Mouse (Mus musculus) layer of hippocampus, postnatal 14 days (tissue): ENCODE results near the gene Ccdc159. TPM values are rescaled to one million over a fixed set of nuclear protein-coding genes. Genes with fewer than 3 reads are reported as not detected.

ENCODE experiments used
- DNase-seq, 2 experiments: peaks; one replicate each; pipeline ENCODE4 v3.0.0; 2021 to 2022; ENCODE audit warnings: low spot score in 2 of 2, mixed read lengths in 1 of 2
- total RNA-seq, 2 experiments: library from RNA; stranded (reverse); gene quantifications; 2 replicates each; pipeline ENCODE4 v1.2.3; 2021

Gene Ccdc159
- total RNA-seq, 2 experiments from 2014 or later: 13.8 to 14.2 TPM

- DNase-seq: no peak
Measured at GRCm38 (mm10) chr9:21932445-21933137, 5.3 kb downstream of the Ccdc159 start.

- no peak for DNase-seq
Measured at GRCm38 (mm10) chr9:21934021-21934420, 6.8 kb downstream of the Ccdc159 start.

- no peak for DNase-seq
Measured at GRCm38 (mm10) chr9:21935466-21936131, 8.3 kb downstream of the Ccdc159 start.

DNA sequence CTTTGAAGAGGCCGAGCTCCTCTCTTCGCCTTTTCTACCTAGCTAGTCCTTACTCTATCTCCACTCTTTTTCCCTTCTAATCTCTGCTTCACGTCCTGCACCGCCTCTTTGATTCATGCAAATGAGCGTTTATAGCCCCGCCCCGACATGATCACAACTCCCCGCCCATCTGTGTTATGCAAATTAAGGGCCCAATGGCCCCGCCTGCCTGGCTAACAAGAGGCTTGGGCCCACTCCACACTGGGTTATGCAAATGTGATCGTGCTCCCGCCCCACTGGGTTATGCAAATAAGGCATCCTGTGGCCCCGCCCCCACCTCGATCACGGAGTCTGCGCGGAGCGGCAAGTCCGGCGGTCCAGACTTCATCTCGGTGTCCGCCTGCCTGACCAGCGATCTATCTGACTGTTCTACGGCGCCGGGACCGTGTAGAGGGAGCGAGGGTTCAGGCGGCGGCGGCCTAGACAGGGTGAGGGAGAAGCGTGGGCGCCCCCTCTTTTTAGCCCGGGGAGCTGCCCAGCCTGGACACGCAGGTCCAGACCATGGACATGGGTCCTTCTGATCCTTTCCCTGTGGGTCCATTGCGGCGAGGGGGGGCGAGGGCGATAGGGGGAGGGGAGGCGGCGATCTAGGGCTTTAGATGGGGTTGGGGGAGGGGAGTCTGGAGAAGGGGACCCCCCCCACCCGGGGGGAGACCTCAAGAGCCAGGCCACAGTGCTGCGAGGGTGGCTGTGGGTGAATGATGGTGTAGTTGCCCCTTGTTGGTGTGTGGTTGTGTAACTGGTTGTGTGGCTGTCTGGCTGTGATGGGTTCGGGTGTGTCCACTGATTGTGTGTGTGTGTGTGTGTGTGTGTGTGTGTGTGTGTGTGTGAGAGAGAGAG lies 9.7 kb downstream of the Ccdc159 start, which contains the start of gene Plppr2:
TSS of gene Plppr2 (plus strand) at position 342 of the 879 bp plus-strand sequence.
- peak; percentile 96 to 99 for DNase-seq

GRCm38 (mm10) chr9:21937711-21938175 lies 10.5 kb downstream of the Ccdc159 start:
- peak in 1 of 2 experiments; percentile 57 for DNase-seq

GRCm38 (mm10) chr9:21938234-21938855 lies 11.1 kb downstream of the Ccdc159 start:
- no peak for DNase-seq

- no peak for DNase-seq
Measured at GRCm38 (mm10) chr9:21943046-21943445, 15.8 kb downstream of the Ccdc159 start.

DNA sequence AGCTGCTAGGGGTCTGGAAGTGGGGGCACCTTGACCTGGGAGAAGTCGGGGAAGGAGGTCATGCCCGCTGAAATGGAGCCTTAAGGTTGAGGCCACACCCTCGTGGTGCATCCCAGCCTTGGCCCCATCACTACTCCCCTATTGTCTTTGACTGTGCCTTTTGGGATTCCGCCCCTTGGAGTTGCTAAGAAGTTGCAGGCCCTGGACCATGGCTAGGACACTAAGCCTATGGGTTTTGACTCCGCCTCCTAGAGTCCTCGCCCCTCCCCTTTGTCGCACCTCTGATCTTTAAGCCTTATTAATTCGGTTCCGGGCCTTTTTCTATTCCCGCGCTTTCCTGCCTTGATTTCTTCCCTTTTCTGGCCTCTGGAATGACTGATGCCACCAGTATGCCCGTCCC lies 16.4 kb downstream of the Ccdc159 start:
- DNase-seq: no peak

DNA sequence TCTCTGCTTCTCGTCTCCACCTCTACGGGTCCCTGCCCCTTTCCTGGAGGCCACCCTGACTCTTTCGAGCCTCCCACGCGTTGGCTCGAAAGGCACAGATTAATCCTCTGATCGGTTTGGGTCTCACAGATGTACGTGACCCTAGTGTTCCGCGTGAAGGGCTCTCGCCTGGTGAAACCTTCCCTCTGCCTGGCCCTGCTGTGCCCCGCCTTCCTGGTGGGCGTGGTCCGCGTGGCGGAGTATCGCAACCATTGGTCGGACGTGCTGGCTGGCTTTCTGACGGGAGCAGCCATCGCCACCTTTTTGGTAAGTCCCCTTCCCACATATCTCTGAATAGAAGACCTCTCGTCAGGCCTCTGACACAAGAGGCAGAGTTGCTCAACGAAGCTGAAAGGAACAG lies 17.0 kb downstream of the Ccdc159 start:
- no peak for DNase-seq

DNA sequence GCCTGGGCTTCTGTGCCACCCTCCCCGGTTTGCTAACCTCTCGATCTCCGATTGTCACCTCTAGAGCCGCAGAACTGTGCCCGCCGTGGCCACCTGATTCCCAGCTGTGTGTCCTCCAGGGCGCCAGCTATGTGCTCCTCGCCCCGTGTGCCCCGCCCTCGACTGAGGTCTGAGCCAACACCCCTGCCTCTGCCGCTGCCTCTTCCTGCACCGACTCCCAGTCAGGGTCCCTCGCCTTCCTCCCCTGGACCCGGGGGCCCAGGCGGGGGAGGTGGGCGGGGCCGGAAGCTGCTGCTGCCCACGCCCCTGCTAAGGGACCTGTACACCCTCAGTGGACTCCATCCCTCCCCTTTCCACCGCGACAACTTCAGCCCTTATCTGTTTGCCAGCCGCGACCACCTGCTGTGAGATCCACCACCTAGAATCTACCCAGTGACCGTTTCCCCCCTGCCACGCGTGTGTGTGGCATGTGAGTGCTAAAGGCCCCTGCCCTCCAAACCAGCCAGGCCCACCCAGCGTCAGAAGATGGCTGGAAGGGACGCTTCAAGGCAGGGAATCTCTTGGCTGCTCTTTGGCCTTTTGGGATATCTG lies 20.4 kb downstream of the Ccdc159 start:
- no peak for DNase-seq

GRCm38 (mm10) chr9:21948146-21948545 lies 20.9 kb downstream of the Ccdc159 start:
- DNase-seq: no peak

DNA sequence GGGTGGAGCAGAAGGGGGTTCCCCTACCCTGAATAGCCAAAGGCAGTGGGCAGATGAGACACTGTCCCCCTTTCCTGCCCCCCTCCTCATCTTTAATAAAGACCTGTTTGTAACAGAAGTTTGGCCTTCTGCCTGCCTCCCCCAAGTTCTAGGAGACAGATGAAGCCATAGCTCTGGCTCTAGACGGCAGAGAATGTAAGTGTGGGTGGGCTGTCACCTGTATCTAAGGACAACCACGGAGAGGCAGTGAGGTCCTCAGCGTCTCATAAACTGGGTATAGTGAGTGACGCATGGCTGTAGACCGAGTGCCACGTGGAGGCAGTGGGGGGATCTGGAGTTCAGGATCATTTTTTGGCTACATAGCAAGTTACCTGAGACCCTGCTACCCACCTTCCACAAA lies 21.5 kb downstream of the Ccdc159 start:
- no peak for DNase-seq

DNA sequence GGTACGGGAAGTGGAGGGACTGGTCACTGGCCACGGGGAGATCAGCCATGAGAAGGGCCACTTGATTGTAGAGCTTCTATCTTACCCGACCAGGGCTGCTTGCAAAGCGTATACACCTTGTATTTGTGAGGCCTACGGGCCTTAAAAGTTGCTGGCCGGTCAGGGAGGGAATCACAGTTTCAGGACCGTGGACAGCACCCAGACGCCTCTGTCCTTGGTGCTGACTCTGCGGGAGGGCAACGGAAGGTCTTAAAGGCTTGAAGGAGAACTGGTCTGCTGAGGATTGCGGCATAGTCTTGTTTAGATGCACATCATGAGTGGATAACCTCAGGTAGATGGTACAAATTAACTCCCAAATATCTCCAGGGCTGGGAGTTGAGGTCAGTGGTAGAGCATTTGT lies 23.1 kb downstream of the Ccdc159 start:
- no peak for DNase-seq

DNA sequence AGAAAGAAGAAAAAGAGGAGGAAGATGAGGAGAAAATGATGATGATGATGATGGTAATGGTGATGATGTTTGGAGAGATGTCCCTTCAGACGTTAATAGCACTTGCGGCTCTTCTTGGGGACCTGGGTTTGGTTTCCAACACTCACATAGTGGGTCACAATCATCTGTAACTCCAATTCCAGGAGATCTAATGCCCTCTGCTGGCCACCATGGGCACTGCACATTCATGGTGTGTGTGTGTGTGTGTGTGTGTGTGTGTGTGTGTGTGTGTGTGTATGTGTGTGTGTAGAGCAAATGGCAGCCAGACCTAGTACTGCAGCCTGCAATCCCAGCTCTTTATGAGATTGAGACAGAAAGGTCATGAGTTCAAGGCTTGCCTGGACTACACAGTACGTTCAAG lies 24.7 kb downstream of the Ccdc159 start:
- DNase-seq: no peak

DNA sequence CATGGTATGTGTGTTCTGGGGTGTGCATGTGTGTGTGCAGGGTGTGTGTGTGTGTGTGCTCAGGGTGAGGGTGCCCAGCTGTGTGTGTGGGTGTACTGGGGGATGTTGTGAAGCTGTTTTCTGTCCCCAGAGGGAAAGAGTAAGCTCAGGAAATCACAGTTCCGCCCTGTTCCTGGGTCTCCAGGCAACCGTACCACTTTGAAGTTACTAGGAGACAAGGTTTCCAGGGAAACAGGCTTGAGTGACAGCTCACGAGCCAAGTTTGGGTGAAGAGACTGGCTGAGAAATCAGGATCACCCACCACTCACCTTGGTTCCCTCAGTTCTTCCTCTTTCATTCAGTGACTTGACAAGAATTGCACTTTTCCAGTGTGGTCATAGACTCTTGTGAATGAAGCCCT lies 26.3 kb downstream of the Ccdc159 start:
- peak in 1 of 2 experiments; percentile 75 for DNase-seq

DNA sequence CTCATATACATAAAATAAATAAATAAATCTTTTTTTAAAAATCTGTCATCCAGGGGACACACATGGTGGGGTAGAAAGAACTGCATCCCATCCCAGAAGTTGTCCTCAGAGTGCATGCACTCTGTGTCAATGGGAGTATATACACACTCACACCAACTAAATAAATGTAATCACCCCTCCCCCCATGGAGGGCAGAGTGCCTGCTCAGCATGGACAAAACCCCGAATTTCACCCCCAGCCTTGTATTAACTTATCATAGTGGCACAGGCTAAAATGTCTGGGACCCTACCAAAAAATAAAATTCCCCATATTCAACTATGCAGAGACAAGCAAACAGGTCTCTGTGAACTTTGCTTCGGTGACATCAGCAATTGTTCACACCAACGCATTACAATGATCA lies 27.4 kb downstream of the Ccdc159 start:
- no peak for DNase-seq

GRCm38 (mm10) chr9:21955225-21955569 lies 27.9 kb downstream of the Ccdc159 start:
- DNase-seq: no peak

DNA sequence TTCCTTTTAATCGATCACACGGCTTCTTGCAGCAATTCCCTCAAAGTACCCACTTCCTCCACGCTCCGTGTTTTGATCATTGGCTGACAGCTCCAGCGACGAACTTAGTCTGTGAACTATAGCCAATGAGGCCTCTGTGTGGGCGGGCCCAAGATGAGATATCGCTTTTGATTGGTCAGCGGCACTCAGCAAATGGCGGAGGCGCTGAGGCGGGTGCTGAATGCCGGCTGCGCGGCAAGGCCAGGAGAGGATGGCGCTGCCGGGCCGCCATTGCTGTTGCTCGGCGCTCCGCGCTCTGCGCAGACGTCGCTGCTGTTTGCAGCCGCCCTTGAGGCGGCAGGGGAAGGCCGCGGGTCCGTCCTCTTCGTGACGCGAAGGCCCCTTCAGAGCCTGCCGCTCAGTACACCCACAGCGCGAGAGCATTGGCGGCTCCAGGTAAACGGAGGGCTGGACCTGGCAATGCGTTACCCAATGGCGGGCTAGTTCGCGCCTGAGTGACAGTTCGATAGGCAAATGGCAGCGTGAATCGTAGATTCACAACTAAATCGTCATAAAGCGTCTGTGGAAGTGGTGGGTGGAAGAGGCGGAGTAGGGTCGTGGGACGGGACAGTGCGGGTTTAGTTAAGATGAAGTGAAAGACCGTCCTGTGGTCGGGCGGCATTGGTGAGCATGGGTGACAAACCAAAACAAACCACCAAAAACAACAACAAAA lies 28.5 kb downstream of the Ccdc159 start, which contains the start of gene Swsap1:
TSS of gene Swsap1 (plus strand) at position 186 of the 712 bp plus-strand sequence.
- peak; percentile 99 to 100 for DNase-seq

- DNase-seq: no peak
Measured at GRCm38 (mm10) chr9:21958372-21958771, 31.1 kb downstream of the Ccdc159 start.

DNA sequence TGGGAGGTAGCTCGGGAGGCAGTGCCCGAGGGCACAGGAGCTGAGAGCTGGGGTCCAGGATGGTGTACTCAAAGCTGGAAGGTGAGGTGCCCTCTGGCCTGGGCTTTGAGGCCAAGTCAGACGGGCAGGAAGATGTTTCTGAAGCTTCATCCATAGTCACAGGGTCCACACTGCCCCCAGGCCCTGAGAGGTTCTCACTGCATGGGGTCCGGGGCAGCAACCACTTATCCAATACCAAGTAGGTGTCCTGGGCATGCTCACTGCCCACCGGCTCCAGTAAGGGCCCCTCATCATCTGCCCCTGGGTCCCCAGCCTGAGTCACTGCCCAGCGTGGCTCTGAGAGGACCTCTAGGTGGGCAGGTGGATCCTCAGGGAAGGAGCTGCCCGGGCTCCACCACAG lies 32.0 kb downstream of the Ccdc159 start:
- DNase-seq: no peak
